Mouse (Mus musculus): Measurements from ENCODE around the gene Dmrta2. TPM values are rescaled to one million over a fixed set of nuclear protein-coding genes. Genes with fewer than 3 reads are reported as not detected.

Dmrta2 gene
- polyA plus RNA-seq (2012; ENCODE audit: insufficient read depth, insufficient read length, missing spikeins), result 0.19 TPM in 1 of 2 replicates, not detected in the other

DNA sequence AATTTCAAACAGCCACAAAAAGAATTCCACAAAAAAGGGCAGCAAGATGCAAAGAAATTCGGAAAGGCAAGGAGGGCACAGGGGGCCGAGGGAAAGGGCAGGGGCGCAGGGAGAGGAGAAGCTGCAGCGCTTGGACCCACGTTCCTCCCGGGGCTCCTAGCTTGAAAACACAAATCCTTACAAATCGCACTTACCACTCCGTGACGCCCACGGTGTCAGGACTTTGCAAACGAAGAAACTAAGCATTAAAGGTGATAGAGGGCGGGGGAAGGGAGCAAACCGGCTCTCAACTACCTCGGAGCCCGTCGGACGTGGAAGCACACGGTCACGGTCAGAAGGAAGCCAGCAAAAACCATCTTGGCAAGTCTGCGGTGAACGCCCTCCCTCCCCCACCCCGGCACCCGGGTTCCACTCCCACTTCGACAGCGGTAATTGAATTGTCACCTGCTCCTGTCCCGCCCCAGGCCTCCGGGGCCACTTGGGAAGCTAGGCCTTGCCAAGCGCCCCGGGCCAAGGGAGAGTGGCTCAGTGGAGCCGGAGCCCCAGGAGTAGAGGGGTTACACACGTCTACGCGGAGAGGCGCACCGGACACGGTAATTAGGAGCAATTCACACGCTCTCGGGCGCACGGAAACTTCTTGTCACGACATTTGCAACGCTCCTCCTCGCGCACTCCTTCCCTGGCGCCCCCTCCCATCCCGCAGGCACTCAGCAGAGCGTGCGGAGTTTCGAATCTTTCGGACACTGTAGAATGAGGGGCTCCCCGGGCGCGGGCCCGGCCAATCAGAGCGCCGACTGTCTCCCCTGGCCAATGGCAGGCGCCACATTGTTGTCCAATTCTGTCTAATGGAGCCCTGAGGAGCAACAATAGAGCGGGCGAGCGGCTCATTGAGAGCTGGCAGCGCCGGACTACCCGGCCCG lies at the start of gene Dmrta2:
TSS of gene Dmrta2 (plus strand) at position 906 of the 920 bp plus-strand sequence.
- no peaks in the 10 kb centered on the region for H3K4me1 ChIP-seq (ENCODE audit: control insufficient read depth, insufficient read depth, low read length)
- no peak within 1 kb of the TSS for H3K27ac ChIP-seq (ENCODE audit: insufficient read depth, low read depth, low read length)
- TF ChIP-seq POLR2A (IDR thresholded peaks at IDR 0.05; ENCODE audit: borderline replicate concordance, low read depth, low read length) (no peak), CTCF (IDR thresholded peaks at IDR 0.05; ENCODE audit: low read depth, low read length) (no peak)
- H3K4me3 ChIP-seq (ENCODE audit: insufficient read depth, low read length), result peak within 1 kb of the TSS; percentile 27

DNA sequence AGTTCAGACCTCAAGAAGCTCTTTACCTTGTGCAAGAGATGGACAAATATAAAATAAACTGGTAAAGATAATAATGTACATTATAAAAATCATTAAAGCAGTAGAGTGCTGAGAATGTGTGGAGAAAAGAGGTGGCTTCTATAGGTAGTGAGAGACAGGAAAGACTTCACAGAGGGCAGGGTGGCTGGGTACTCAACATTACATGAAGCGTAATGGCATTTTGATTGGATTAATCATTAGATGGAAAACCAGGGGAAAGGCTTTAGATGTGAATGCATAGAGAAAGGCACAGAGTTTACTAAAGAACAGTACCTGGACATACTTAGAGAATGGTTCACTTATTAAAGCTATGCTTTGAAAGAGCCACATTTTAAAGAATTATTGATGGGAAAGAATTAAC lies 48.8 kb upstream of the Dmrta2 start:
- Histone ChIP-seq H3K27ac (ENCODE audit: insufficient read depth, low read depth, low read length) (no peak overlapping the region), H3K4me3 (ENCODE audit: insufficient read depth, low read length) (no peak overlapping the region), H3K4me1 (ENCODE audit: control insufficient read depth, insufficient read depth, low read length) (no peaks in the 10 kb centered on the region)
- no peak for TF ChIP-seq CTCF (IDR thresholded peaks at IDR 0.05; ENCODE audit: low read depth, low read length)

DNA sequence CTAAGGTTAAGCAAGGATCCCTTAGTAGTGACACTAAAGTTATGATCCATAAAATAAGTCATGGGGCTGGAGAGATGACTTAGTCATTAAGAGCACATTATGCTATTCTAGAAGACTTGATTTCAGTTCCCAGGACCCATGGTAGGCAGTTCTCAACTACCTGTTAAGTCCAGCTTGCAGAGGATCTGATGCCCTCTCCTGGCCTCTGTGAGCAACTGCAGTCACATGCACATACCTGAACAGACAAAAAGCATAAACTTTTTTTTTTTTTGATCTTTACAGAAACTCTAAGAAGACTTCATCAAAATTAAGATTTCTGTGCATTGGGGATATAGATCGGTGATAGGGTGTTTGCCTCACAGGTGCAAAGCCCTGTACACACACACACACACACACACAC lies 47.4 kb upstream of the Dmrta2 start:
- no peak overlapping the region for H3K27ac ChIP-seq (ENCODE audit: insufficient read depth, low read depth, low read length)
- no peak for TF ChIP-seq POLR2A (IDR thresholded peaks at IDR 0.05; ENCODE audit: borderline replicate concordance, low read depth, low read length)
- TF ChIP-seq CTCF (IDR thresholded peaks at IDR 0.05; ENCODE audit: low read depth, low read length), result no peak
- H3K4me3 ChIP-seq (ENCODE audit: insufficient read depth, low read length), result no peak overlapping the region
- H3K4me1 ChIP-seq (ENCODE audit: control insufficient read depth, insufficient read depth, low read length), result no peaks in the 10 kb centered on the region

DNA sequence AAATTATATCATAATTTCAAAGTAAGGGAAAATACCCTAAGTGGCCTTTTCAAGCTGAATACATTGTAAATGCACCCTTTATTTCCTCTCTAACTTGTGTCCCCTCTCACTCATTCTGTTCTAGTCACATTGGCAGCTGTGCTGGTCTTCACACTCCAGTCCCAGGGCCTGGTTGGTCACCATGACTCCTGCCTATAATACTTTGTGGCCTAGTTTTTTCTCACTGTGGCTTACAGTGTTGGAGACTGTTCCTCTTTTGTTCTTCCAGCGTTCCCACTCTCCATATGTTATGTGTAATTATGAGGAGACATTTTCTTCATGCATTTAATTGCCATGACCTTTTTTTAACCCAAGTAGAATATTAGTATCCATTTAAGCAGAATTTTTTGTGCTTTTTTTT lies 46.9 kb upstream of the Dmrta2 start:
- no peak for TF ChIP-seq POLR2A (IDR thresholded peaks at IDR 0.05; ENCODE audit: borderline replicate concordance, low read depth, low read length)
- TF ChIP-seq CTCF (IDR thresholded peaks at IDR 0.05; ENCODE audit: low read depth, low read length), result no peak
- Histone ChIP-seq H3K4me1 (ENCODE audit: control insufficient read depth, insufficient read depth, low read length) (no peaks in the 10 kb centered on the region), H3K27ac (ENCODE audit: insufficient read depth, low read depth, low read length) (no peak overlapping the region), H3K4me3 (ENCODE audit: insufficient read depth, low read length) (no peak overlapping the region)

DNA sequence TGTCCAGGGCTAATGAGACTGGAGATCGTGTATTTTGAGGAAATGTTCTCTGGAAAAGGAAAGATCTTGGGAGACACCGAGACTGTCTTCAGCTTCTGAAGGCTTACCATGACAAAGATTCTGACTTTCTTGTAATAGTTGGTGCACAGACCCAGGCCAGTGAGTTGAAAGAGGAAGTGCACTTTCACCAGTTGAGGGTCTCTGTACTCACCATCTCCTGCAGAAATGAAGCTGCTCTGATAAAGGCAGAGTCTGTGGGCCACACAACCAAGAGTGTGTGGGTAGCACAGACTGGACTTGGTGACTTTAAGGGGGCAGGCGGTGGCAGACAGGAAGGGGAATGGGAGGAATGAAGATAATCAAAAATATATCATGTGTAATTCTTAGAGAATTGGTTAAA lies 41.3 kb upstream of the Dmrta2 start:
- H3K4me3 ChIP-seq (ENCODE audit: insufficient read depth, low read length), result no peak overlapping the region
- no peak overlapping the region for H3K27ac ChIP-seq (ENCODE audit: insufficient read depth, low read depth, low read length)
- TF ChIP-seq CTCF (IDR thresholded peaks at IDR 0.05; ENCODE audit: low read depth, low read length) (no peak), POLR2A (IDR thresholded peaks at IDR 0.05; ENCODE audit: borderline replicate concordance, low read depth, low read length) (no peak)
- peaks cover 15% of the 10 kb centered on the region for H3K4me1 ChIP-seq (ENCODE audit: control insufficient read depth, insufficient read depth, low read length)

DNA sequence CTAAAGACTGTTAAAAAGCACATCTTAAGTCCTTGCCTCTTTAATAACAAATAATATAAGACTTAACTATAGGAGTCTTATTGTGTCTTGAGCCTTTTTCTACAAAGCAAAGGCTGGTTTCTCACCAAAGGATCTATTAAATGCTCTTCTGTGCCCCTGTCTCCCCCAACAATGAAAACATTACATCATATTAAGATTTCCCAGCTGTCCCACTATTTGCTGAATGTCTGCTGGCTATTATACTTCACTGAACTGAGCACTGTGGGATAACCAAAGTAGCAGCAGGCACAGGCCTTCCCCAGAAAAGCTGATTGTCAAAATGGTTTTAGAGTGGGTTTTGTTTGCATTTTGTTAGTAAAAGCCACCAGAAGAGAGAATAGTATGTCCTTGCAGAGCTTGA lies 38.6 kb upstream of the Dmrta2 start:
- peaks cover 15% of the 10 kb centered on the region for H3K4me1 ChIP-seq (ENCODE audit: control insufficient read depth, insufficient read depth, low read length)
- no peak for TF ChIP-seq CTCF (IDR thresholded peaks at IDR 0.05; ENCODE audit: low read depth, low read length)
- TF ChIP-seq POLR2A (IDR thresholded peaks at IDR 0.05; ENCODE audit: borderline replicate concordance, low read depth, low read length), result no peak
- no peak overlapping the region for H3K27ac ChIP-seq (ENCODE audit: insufficient read depth, low read depth, low read length)
- H3K4me3 ChIP-seq (ENCODE audit: insufficient read depth, low read length), result no peak overlapping the region

DNA sequence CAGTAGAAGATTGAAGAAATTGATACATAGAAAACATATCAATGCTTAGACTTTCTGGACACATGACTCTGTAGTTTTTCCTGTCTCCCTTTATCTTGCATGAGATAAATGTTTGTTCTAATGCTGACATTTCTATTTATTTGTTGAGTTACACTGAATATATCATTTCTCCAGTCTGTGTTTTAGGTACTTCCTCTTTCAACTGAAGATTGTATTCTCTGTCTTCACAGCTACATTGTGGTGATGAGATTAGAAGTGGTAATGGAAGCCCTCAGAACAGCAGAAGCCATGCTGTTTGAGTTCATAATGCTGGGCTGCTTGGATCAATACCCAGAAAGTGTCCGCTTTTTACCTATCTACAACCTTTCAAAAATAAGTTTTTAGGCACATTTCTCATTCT lies 32.3 kb upstream of the Dmrta2 start:
- H3K4me1 ChIP-seq (ENCODE audit: control insufficient read depth, insufficient read depth, low read length), result no peaks in the 10 kb centered on the region
- no peak overlapping the region for H3K27ac ChIP-seq (ENCODE audit: insufficient read depth, low read depth, low read length)
- no peak for TF ChIP-seq CTCF (IDR thresholded peaks at IDR 0.05; ENCODE audit: low read depth, low read length)
- no peak for TF ChIP-seq POLR2A (IDR thresholded peaks at IDR 0.05; ENCODE audit: borderline replicate concordance, low read depth, low read length)
- no peak overlapping the region for H3K4me3 ChIP-seq (ENCODE audit: insufficient read depth, low read length)

DNA sequence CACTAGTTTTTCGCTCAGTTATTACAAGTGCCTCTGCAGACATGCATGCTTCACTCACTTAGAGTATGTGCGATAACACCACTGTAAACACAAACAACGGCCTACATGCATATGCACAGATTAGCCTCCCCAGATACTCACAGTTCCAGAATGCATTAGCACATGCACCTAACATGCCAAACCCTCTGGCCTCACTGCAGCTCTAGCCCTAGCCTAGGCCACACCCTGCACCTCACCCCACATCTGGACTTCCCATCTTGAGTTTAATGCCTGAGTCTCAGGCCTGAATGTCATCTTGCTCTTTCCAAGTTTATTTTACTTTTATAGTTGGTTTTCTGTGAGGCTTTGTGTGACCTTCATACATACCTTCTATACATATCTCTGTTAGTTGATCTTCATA lies 28.5 kb upstream of the Dmrta2 start:
- H3K27ac ChIP-seq (ENCODE audit: insufficient read depth, low read depth, low read length), result no peak overlapping the region
- TF ChIP-seq CTCF (IDR thresholded peaks at IDR 0.05; ENCODE audit: low read depth, low read length) (no peak), POLR2A (IDR thresholded peaks at IDR 0.05; ENCODE audit: borderline replicate concordance, low read depth, low read length) (no peak)
- H3K4me1 ChIP-seq (ENCODE audit: control insufficient read depth, insufficient read depth, low read length), result peaks cover 13% of the 10 kb centered on the region

DNA sequence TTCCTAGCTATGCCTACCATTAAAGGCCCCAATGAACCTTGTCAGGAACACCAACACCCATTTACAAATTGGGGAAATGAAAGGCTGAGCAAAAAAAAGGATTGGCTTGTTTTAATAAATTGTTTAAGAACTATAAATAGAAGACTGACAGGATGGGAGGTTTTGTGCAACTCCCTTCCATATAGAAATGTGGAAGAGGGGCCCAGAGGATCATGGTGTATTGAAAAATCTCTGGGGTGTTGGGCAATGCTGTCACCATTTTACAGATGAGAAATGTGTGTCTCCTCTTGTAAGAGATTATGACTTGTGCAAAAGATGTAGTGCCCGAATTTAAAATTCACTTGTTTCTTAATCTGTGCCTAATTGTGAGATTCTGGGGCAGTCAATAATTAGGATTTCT lies 24.3 kb upstream of the Dmrta2 start:
- TF ChIP-seq POLR2A (IDR thresholded peaks at IDR 0.05; ENCODE audit: borderline replicate concordance, low read depth, low read length) (no peak), CTCF (IDR thresholded peaks at IDR 0.05; ENCODE audit: low read depth, low read length) (no peak)
- peaks cover 21% of the 10 kb centered on the region for H3K4me1 ChIP-seq (ENCODE audit: control insufficient read depth, insufficient read depth, low read length)
- peak overlapping the region; percentile 24; the same call in 1 of the 2 replicates for H3K27ac ChIP-seq (ENCODE audit: insufficient read depth, low read depth, low read length)
- no peak overlapping the region for H3K4me3 ChIP-seq (ENCODE audit: insufficient read depth, low read length)

More for the DNA sequence above, 28.5 kb upstream of the Dmrta2 start:
- no peak overlapping the region for H3K4me3 ChIP-seq (ENCODE audit: insufficient read depth, low read length)

DNA sequence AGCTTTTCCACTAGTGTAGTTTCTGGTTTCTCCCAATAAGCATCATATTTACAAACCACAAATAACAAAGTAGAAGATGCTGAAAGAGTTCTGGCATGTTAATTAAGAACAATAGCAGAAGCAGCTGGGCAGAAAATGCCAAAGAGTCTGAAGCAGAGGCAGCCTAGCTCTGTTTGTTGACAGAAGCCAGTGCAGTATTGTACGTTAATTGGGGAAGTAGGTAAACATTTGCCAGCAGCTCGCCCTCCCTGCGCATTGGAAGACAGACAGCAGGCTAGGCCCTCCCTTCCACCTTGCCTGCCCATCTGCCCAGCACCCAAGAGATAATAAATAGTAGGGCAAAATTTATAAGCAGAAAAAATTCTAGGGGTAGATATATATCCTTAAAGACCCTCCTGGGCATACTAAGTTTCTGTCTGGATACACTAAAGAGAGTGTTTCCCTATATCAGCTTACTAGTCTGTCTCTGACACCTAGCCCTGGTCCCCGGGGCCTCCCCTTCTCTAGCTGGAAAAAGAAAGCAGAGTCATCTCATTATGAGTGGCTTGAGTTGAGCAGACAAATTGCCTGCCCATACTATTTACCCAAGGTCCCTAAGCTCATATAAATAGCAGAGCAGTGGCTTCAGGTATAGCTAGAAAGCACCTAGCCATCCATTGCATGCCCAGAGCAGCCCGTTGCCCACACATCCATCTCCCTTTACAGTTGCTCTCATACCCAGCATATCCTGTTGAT lies 17.5 kb upstream of the Dmrta2 start:
- TF ChIP-seq POLR2A (IDR thresholded peaks at IDR 0.05; ENCODE audit: borderline replicate concordance, low read depth, low read length) (no peak), CTCF (IDR thresholded peaks at IDR 0.05; ENCODE audit: low read depth, low read length) (no peak)
- Histone ChIP-seq H3K4me1 (ENCODE audit: control insufficient read depth, insufficient read depth, low read length) (peaks cover 3% of the 10 kb centered on the region), H3K27ac (ENCODE audit: insufficient read depth, low read depth, low read length) (no peak overlapping the region)

More for the DNA sequence above, 17.5 kb upstream of the Dmrta2 start:
- H3K4me3 ChIP-seq (ENCODE audit: insufficient read depth, low read length), result no peak overlapping the region
